Mouse (Mus musculus) erythroblast, embryonic 14.5 days (primary cell): ENCODE data around the gene Peli2.

Experiments
- GATA1 ChIP-seq: IDR thresholded peaks from 2 replicates; pipeline ENCODE4 v1.6.1; 2012; ENCODE audit warnings: low read length, inconsistent platforms, mixed read lengths
- TAL1 ChIP-seq: IDR thresholded peaks from 3 replicates; pipeline ENCODE4 v1.6.1; 2012; ENCODE audit warnings: low read length, inconsistent platforms, mixed read lengths

GRCm38 (mm10) chr14:48187100-48187499 lies 66.5 kb downstream of the Peli2 start:
- no peak for TF ChIP-seq TAL1
- TF ChIP-seq GATA1 = no peak
